Mouse (Mus musculus) bone marrow, adult 2 months (tissue): Measurements from ENCODE around the gene Dlgap1. TPM values are rescaled to one million over a fixed set of nuclear protein-coding genes. Genes with fewer than 3 reads are reported as not detected.
A peak's percentile ranks its signal among the peaks of the same experiment; 100 is the strongest.

Source experiments
- H3K27ac ChIP-seq: fragments of 200-500 bp; 2 replicates; pipeline ENCODE4 v1.5.1; 2012; ENCODE audit warnings: low read depth, mild to moderate bottlenecking, control low read depth, inconsistent platforms, low read length; ENCODE audit not compliant: control insufficient read depth, poor library complexity, insufficient read depth
- H3K4me1 ChIP-seq: fragments of 200-500 bp; 2 replicates; pipeline ENCODE4 v1.6.1; 2011; ENCODE audit warnings: low read length; ENCODE audit not compliant: control insufficient read depth, insufficient read depth
- H3K4me3 ChIP-seq: fragments of 200-500 bp; replicated peaks from 2 replicates; pipeline ENCODE3; 2011; ENCODE audit warnings: mild to moderate bottlenecking, low read depth, low read length, control low read depth; ENCODE audit not compliant: control insufficient read depth
- CTCF ChIP-seq: fragments of 200-500 bp; IDR thresholded peaks from 2 replicates; pipeline ENCODE4 v1.5.1; 2011; ENCODE audit warnings: low read length, control low read depth; ENCODE audit not compliant: control insufficient read depth, insufficient read depth
- POLR2A ChIP-seq: fragments of 200-500 bp; IDR thresholded peaks from 2 replicates; pipeline ENCODE4 v1.6.1; 2011; ENCODE audit warnings: low read depth, mild to moderate bottlenecking, control low read depth, low read length, borderline replicate concordance; ENCODE audit not compliant: control insufficient read depth
- WGBS: fragments of 180-500 bp; shearing (Covaris S2); methylation state at CpG from one replicate; pipeline ENCODE4 v1.1.7; 2018; 5-methylcytosine and 5-hydroxymethylcytosine counted together
- polyA plus RNA-seq: library from polyadenylated mRNA; stranded (reverse); fragments of >200 nt; gene quantifications from 2 replicates; pipeline ENCODE4 v1.2.4, GENCODE M21; 2011; ENCODE audit warnings: low replicate concordance; ENCODE audit not compliant: missing spikeins, insufficient read depth, insufficient read length

Dlgap1 gene
- polyA plus RNA-seq, 1 experiment: not detected

DNA sequence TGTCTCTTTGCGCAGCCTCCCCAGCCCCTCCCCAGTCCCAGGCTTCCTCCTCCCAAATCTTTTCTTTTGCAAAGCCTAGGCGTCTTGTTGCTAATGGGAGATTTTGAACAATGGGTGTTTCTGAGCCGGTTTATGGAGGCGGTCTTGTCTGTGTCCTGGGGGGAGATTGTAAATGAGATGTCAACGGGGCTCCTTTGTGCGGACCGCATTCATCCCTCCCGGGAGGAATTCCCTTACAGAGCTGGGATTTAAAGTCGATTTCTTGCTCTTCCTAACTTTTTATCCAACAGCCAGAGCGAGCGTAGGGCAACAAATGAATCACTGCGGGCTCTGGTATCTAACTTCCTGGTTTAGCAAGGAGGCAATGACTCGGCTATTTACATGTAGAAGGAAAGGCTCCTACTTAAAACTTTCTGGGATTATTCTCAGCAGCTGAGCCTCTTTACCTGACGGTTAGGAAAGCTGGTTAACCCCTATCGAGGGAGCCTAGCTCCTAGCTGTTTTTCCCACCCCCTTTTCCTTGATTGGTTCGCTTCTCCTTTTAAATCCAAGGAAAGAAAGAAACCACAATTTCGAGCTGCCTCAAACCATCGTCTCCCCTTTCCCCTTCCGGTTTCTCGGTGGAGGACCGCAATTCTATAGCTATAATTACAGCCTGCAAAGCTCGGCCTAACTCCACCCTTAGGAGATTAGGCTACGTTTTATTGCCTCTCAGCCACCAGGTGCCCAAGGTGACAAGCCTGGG is 779.0 kb downstream of the Dlgap1 start:
- Histone ChIP-seq H3K27ac (no peak overlapping the region), H3K4me1 (no peaks in the 10 kb centered on the region; the same call in 1 of the 2 replicates), H3K4me3 (no peak overlapping the region)
- WGBS: 2% methylated on average over 23 of the region's 23 CpGs
- TF ChIP-seq CTCF: no peak
- TF ChIP-seq POLR2A: no peak

DNA sequence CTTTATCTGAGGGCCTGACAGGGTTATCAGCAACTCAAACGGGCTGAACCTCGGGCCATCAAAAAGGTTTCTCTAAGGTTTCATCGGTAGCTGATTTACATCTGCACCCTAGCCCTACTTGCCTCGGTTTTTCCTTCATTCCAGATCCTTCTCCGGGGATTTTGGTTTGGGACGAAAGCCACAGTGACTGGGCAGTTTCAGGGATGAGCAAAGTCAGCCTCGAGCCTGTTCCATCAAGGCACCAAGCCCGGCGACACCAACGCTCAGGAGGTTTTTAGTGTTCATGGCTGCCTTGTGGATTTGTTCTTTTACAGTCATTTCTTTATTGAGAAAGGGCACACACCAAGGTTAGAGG is 779.6 kb downstream of the Dlgap1 start:
- WGBS: 11% methylated on average over 10 of the region's 10 CpGs
- no peak for TF ChIP-seq CTCF
- TF ChIP-seq POLR2A: no peak
- Histone ChIP-seq H3K4me1 (no peaks in the 10 kb centered on the region; the same call in 1 of the 2 replicates), H3K27ac (no peak overlapping the region), H3K4me3 (no peak overlapping the region)

DNA sequence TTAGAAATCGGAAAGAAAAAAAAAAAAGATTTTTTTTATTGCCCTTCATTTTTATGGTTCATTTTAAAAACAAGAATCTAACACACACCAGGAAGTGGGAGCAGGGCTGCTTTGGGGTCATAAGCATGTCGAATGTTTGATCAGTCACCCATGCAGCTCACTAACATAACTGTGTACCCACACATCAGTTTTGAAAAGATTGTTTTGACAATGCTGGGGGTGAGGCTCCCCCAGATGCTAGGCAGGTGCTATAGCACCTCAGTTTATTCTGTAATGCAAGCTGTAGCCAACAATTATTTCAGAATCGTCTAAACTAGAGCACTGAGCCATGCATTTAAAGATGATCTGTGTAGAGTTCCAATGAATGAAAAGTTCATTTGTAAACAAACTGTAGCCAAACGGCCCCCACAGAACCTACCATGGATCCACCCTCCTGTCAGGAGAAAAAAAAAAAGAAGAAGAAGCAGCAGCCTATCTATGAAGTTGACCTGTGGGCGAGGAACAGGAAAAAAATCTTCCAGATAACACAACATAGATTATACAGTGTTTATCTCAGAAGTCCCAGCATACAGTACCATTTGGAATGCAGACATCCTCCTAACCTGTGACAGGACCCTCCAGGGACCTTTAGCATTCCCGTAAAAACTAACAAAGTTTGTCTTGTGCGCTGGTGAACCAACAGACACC is 780.2 kb downstream of the Dlgap1 start:
- Histone ChIP-seq H3K4me3 (no peak overlapping the region), H3K27ac (no peak overlapping the region), H3K4me1 (no peaks in the 10 kb centered on the region; the same call in 1 of the 2 replicates)
- no peak for TF ChIP-seq POLR2A
- WGBS: 51% methylated on average over 7 of the region's 7 CpGs

DNA sequence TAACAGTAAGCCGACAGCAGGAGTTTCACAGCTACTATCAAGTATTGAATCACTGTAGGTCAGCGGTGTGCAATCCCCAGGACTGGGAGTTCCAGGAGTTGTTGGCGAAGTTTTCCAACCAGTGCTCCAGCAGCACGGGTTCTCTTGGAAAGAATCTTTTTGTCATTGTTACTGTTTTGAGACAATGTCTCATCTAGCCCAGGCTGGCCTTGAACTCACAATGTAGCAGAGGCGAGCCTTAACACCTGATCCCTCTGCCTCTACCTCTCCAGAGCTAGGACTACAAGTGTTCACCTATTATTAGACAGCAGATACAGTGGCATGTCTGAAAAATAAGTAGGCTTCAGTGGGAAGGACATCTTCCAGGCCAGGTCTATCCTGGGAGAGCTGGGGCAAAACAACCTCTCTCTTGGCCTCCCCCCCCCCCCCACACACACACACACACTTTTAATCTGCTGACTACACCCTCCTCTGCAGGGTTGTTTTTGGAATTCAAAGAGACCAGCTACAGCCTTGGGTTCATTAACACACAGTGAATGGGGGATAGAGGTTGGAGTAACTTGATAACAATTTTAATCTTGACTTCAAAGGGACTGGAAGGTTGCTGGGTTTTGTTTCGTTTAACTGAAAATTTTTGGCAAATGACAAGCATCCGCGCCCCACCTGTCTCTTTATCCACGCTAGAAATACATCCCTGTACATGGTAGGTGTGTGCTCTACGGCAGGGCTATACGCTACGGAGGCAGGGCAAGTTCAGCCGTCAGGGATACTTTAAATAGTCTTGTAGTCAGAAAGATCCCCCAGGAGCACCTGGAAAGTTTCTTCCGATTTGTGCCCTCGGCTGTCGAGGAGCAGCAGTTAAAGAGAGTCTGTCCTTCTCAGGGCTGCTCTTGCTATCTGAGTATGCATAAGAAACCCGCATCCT is 781.6 kb downstream of the Dlgap1 start:
- 45% methylated on average over 17 of the region's 17 CpGs for WGBS
- TF ChIP-seq POLR2A (no peak), CTCF (no peak)
- H3K4me1 ChIP-seq: no peaks in the 10 kb centered on the region; the same call in 1 of the 2 replicates
- no peak overlapping the region for H3K4me3 ChIP-seq
- H3K27ac ChIP-seq: no peak overlapping the region

DNA sequence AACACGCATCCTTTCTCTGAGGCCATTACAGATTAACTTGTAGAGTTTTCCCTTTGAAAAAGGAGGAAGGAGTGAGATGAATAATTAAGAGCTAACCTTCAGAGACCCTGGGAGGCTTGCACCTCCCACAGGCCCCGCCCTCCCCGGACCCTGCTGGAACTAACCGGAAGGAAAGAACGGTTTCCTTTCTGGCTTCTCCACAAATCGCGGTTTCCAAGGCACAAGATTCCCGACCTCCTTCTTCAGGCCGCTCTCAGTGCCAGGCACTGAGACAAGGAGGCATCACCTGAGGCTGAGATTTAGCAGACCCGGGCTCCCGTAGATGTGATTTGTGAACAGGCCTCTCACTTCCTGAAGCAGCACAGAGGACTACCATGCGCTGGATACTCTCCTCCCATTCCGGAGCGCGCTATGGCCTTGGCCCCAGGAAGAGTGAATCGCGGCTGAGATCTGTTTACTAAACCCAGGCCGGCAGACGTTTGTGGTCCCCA is 782.3 kb downstream of the Dlgap1 start:
- peak overlapping the region; percentile 41 for H3K4me3 ChIP-seq
- no peak overlapping the region for H3K27ac ChIP-seq
- WGBS: 4% methylated on average over 19 of the region's 19 CpGs
- H3K4me1 ChIP-seq: no peaks in the 10 kb centered on the region
- TF ChIP-seq POLR2A (no peak), CTCF (no peak)

DNA sequence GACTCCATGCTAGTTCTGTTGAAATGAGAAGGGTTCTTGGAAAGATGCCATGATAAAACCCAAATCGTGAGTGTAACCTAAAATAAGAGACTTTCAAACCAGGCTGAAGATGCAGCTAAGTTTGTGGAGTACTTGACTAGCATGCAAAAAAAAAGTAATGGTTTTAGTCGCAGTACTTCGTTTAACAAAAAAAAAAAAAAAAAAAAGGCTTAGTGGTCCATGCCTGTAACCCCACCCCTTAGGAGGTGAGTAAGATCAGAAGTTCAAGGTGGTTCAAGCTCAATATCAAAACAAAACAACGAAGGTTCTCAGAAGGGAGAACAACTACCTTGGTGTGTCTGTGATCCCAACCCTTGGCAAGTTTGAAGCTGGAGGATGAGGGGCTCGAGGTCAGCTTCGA is 782.8 kb downstream of the Dlgap1 start:
- Histone ChIP-seq H3K27ac (no peak overlapping the region), H3K4me3 (no peak overlapping the region), H3K4me1 (no peaks in the 10 kb centered on the region)
- no peak for TF ChIP-seq POLR2A
- TF ChIP-seq CTCF: no peak
- WGBS: 59% methylated on average over 6 of the region's 6 CpGs

DNA sequence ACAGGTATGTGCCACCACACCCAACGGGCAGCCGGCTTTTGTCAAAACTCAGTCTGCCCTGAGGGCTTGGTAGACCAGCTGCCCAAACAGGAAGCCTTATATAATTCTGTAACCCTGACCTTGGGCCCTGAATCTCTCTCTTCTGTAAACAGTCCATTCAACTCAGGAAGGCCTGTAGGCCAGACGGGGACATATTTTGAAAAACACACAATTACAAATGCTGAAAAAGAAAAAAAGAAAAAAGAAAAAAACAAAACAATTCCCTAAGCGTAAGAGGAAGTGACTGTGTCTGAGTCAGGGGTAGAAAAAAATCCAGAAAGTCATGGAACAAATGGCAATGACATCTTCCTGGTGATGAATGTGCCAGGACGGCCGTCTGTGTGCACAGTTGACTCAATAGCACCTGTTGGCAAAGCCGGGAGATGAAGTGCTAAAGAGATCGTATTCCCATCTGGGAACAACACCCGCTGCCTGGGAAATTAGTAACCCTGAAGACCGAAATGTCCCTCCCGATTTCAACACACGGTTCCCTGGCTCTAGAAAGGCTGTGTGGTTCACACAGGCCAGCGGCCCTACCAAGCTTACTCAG is 784.7 kb downstream of the Dlgap1 start:
- no peak overlapping the region for H3K27ac ChIP-seq
- WGBS: 80% methylated on average over 13 of the region's 13 CpGs

DNA sequence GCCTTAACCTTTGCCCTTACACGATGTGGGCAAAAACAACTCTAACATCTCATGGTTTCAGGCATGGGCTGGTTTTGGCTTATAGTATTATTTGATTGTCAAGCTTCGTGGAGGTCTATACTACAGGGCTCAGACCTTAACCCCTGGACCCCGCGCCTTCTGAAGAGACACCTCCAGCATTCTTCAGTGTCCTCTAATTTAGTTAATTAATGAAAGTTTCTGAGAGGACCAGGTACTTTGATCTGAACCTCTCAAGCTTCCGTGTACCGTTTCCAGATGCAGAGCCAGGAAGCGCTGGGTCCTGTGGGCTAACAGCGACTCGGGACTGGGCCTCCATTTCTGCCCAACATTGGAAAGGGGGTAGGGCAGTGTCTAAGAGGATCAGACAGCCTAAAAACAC is 785.2 kb downstream of the Dlgap1 start:
- Histone ChIP-seq H3K4me1 (no peaks in the 10 kb centered on the region; the same call in 1 of the 2 replicates), H3K4me3 (no peak overlapping the region), H3K27ac (no peak overlapping the region)
- no peak for TF ChIP-seq POLR2A
- TF ChIP-seq CTCF: no peak
- WGBS: 88% methylated on average over 9 of the region's 9 CpGs

More for the DNA sequence above, 784.7 kb downstream of the Dlgap1 start:
- Histone ChIP-seq H3K4me1 (no peaks in the 10 kb centered on the region; the same call in 1 of the 2 replicates), H3K4me3 (no peak overlapping the region)
- TF ChIP-seq CTCF (no peak), POLR2A (no peak)
